Mouse (Mus musculus) v-Abl transformed pro-B cells (cell line): ENCODE measurements around the gene Skint11.
"Not testable (repeated sequence)": the region's sequence is repeated elsewhere in the genome, so short reads cannot be mapped to it uniquely, and the experiment has no call there.

Experiments
- in situ Hi-C, 2 experiments: fragments of 400-800 bp; cut with MboI; formaldehyde crosslinking; loops; one replicate each; pipeline ENCODE4 v1.15.1; 2025; ENCODE audit not compliant: unreplicated experiment in 2 of 2

The Skint11 gene

DNA sequence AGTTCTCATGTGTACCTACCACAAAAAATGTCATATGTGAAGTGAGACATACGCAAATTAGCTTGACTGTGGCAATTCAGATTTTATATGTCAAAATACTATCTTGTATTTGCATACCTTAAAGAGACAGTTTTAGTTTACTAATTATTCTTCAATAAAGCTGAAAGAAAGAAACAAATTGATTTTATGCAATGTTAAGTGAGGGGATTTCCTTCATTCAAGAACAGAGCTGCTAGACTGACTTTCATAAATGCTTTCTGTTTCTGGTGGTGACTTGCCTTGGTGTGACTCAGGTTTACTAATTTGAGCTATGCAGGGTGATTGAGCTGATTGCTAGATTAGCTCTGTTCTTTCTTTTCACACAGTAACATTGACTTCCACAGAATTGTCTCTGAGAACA is at the start of gene Skint11:
Gene Skint11 (plus strand): TSS at position 301 of the 400 bp plus-strand sequence.
- in situ Hi-C loops: no loop called here

- in situ Hi-C loops: no loop called here
Observed at GRCm38 (mm10) chr4:114161149-114161548, 2.0 kb upstream of the Skint11 start.

GRCm38 (mm10) chr4:114172898-114173297 is 9.7 kb downstream of the Skint11 start:
- in situ Hi-C loops: not testable (repeated sequence)

GRCm38 (mm10) chr4:114256906-114257305 is 93.7 kb downstream of the Skint11 start:
- in situ Hi-C loops: not testable (repeated sequence)
